Mouse (Mus musculus) thymus, postnatal 10 days (tissue): ENCODE measurements around the gene Trem2.
"Not testable (repeated sequence)": the region's sequence is repeated elsewhere in the genome, so short reads cannot be mapped to it uniquely, and the experiment has no call there.

ENCODE experiments used
- DNase-seq, 2 experiments: peaks; one replicate each; pipeline ENCODE4 v3.0.0; 2021; ENCODE audit warnings: low spot score in 2 of 2

The Trem2 gene

GRCm38 (mm10) chr17:48346231-48346630 is at the start of gene Trem2:
TSS of gene Trem2 (plus strand) at chr17:48346401.
- DNase-seq = no peak

DNA sequence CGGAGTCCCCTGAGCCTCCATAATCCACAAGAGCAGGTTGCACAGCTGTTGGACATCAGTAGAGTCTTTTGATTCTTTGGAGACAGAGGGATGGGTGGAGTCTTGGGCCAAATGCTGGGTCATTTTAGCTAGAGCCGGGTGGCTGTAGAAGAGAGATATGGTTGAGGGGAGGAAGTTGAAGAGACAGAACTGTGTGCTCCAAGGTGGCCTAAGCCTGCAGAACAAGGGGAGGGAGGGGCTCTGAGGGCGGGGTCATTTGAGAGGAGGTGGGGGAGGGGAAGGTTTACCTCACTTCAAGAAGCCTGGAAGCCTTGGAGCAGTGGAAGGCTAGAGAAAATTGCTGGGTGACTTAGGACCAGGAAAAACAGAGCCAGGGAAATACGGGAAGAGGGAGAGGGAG is 47.0 kb upstream of the Trem2 start, which contains the start of gene Treml2:
Treml2 (plus strand) TSS at position 296 of the 400 bp plus-strand sequence.
- DNase-seq = peak in 1 of 2 experiments; percentile 23

- DNase-seq = no peak
These were observed 46.4 kb upstream of the Trem2 start for GRCm38 (mm10) chr17:48299756-48300155.

GRCm38 (mm10) chr17:48300199-48300598 is 46.0 kb upstream of the Trem2 start:
- DNase-seq = peak; percentile 68 to 72

DNA sequence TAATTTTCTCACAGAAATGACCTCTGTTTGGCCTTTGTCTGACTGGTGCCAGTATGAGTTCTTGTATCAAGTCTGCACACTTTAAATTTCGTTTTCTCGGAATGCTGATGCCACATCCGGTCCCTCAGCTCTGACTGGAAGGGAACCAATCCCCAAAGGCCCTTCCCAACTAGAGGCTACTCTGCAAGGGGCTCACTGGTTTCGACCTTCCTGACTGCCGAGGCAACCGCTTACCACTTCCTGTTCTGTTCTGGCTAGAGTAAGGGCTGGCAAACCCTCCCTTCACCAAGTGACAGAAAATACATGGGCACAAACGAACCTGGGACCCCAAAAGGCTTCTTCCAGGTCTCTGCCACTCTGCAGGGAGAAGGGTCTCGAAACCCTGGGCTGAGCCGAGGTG is 45.3 kb upstream of the Trem2 start:
- peak; percentile 63 to 69 for DNase-seq

- no peak for DNase-seq
These were observed 44.4 kb upstream of the Trem2 start for GRCm38 (mm10) chr17:48301792-48302191.

GRCm38 (mm10) chr17:48312124-48312523 is 34.1 kb upstream of the Trem2 start:
- DNase-seq = no peak

- DNase-seq = not testable (repeated sequence)
These were observed 30.2 kb upstream of the Trem2 start, which contains the start of gene B430306N03Rik for GRCm38 (mm10) chr17:48315905-48316579. TSS of gene B430306N03Rik (plus strand) at chr17:48316141.

DNA sequence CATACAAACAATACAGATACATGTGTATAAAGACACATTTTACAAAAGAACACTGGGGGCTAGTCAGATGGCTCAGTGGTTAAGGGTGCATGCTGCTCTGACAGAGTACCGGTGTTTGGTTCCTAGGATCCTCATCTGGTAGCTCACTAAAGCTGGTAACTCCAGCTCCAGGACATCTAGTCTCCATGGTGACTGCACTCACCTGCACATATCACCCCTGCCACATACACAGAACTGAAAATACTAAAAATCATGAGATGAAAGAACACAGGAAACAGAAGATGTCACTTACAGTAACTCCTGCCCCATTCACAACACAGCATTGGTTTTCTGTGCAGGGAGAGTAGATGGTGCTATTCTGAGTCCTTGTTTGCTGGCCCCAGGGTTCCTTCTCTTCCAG is 27.5 kb upstream of the Trem2 start:
- DNase-seq = no peak

DNA sequence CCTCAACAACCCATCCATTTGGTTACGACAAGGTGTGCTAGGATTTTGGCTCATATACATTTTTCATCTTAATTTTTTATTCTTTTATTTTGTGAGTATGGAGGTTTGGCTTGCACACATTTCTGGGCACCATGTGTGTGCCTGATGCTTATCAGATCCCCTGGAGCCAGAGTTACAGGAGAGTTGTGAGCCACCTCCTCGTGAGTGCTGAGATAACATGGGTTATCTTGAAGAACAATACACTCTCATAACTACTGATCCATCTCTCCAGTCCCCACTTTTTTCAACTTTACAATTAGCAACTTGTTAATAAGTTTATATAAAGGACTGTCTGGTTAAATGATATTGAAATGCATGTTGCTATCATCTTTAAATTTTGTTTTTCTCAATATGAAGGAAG is 24.9 kb upstream of the Trem2 start:
- no peak for DNase-seq

- no peak for DNase-seq
These were observed 23.0 kb upstream of the Trem2 start for GRCm38 (mm10) chr17:48323236-48323635.

DNA sequence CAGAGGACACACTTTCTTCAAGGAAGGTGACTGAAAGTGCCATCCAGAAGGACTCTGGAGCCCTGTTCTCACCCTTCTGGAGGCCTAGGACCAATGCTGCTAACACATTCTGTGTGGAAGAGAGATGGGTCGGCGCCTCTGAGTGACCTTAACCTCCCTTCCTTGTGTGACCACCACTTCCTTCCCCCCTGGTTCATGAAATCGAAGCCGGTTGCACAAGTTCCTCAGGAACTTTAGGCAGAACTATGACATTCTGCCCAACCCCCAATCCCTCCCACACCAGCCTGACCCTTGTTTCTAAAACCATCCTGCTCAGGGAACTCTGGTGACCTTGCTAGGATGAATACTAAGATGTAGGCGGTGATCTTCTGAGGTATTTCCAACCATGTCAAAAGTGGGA is 21.9 kb upstream of the Trem2 start:
- no peak for DNase-seq

DNA sequence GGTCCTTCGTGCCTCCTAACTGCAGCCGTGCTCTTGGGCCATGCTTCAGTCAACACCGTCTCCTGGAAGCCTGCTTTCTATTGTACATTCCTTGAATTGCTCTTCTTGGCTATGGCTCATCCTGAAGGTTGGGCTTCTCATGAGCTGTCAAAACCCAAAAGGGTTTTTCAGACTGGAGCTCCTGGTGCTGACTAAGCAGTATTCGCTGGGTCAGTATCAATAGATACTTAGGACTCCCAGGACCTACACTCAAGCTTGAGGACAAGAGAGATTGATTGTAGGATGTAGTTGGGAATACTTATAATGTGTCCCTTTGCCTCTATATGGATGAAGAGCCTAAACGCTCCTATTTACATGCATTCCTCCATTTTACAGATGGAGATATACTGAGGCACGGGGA is 21.1 kb upstream of the Trem2 start:
- no peak for DNase-seq

DNA sequence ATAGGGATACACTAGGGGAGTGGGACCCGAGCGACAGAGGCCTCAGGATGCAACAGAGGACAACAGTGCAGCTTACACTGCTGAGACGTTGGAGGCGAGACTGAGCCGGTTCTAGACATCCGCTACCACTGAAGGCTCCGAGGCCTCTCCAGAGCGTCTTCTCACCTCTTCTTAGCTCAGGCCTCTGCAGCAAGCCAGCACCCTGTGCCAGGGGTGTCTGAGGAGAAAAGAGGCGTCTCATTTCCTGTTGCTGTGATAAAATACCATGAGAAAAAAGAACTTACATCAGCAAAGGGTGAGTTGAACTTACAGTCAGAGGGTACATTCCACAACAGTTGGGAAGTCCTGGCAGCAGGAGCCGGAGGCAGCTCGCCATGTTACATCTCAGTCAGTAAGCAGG is 20.6 kb upstream of the Trem2 start:
- DNase-seq = no peak

DNA sequence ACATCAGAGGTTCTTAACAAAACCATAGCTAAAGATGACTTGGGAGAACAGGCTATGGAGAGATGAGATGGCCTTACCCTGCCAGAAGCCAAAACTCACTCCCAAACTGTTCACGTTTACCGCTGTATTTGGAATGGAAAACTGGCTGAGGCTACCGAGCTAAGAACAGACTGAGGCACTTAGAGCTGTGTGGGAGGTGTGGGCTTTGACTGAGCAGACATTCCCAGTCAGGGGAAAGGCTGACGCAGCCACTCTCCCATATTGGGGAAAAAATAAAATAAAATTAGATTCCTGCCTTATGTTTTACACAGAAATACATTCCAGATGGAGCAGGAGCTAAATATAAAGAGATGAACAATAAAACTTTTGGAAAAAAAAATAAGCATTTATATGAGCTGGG is 19.5 kb upstream of the Trem2 start:
- DNase-seq = no peak

DNA sequence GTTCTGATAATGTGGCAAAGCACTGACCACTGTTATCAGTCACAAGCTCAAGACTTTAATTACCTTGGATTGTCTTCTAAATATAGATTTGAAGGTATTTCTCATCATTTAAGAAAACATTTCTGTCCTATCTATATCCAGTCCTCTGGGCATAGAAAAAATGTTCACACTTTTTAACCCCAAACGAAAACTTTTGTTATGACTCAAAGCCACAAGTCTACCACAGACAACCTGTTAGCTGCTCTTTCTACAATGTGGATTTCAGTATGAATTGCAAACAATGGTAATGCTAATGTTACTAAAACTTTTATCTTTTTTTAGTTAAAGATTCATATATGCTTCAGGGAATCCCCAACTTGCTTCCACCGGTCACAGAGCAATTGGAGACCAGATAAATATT is 13.7 kb upstream of the Trem2 start:
- DNase-seq = no peak

- DNase-seq = no peak
These were observed 12.0 kb upstream of the Trem2 start for GRCm38 (mm10) chr17:48334186-48334585.

- peak; percentile 48 to 89 for DNase-seq
These were observed 9.3 kb upstream of the Trem2 start for GRCm38 (mm10) chr17:48336857-48337256.

DNA sequence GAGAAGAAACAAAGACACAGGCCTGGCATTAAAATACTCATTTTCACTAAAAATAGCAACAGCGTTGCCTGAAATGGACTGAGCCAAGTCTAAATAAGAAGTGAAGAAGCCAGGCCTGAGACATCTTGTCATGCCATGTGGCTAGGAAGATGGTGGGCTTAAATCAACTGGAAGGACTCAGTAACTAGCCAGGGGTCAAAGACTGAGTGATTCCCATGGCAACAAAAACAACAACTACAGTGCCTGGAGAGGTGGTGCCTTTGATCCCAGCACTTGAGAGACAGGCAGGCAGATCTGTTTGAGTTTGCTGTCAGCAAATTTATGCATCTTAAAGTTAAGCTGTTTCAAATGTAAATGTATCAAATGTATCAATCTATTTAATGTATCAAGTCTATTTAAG is 5.9 kb upstream of the Trem2 start:
- no peak for DNase-seq

DNA sequence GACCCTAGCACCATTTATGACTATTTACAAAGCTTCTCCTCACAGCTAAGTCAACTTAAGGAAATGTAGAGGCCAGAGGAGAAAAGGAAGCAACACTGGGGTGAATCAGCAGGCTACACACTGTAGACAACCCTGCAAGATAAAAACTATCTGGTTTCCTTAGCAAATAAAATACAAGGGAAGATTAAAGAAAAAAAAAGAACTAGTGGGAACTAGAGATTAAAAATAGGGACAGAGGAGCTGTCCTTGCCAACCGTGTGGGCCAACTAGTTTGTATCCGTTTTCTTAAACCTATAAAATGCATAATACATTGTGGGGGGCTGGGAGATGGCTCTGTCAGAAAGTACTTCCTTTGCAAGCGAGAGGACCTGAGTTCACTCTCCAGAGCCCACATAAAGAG is 4.3 kb upstream of the Trem2 start:
- DNase-seq = no peak

- no peak for DNase-seq
These were observed 3.1 kb upstream of the Trem2 start for GRCm38 (mm10) chr17:48343065-48343464.

GRCm38 (mm10) chr17:48345824-48346223 is 377 bp upstream of the Trem2 start:
- no peak for DNase-seq

GRCm38 (mm10) chr17:48346834-48347233 is 633 bp downstream of the Trem2 start:
- DNase-seq = no peak

GRCm38 (mm10) chr17:48347287-48347686 is 1.1 kb downstream of the Trem2 start:
- DNase-seq = no peak
